Mouse (Mus musculus) MEL (cell line): ENCODE results near the gene Dcps. TPM values are rescaled to one million over a fixed set of nuclear protein-coding genes. Genes with fewer than 3 reads are reported as not detected.

Source experiments
- DNase-seq: peaks from one replicate; pipeline ENCODE4 v3.0.0; 2011; ENCODE audit warnings: low read depth, low spot score
- H3K27ac ChIP-seq: 2 replicates; pipeline ENCODE4 v1.5.1; 2012; ENCODE audit warnings: low read depth, mild to moderate bottlenecking, control low read depth, low read length, moderate library complexity; ENCODE audit not compliant: control insufficient read depth
- H3K27me3 ChIP-seq, 2 experiments: fragments of 150-350 bp in 1 of 2; sonication (generic) in 1 of 2; 2 replicates each; pipeline ENCODE4 v1.6.1; 2012; ENCODE audit warnings: low read length in 2 of 2, mild to moderate bottlenecking in 2 of 2, improper control_type of control experiment in 1 of 2, moderate library complexity in 1 of 2; ENCODE audit not compliant: insufficient read depth in 2 of 2, control insufficient read depth in 1 of 2
- H3K36me3 ChIP-seq, 2 experiments: 2 replicates each; pipeline ENCODE4 v1.6.1; 2012 to 2014; ENCODE audit warnings: low read length in 2 of 2, improper control_type of control experiment in 1 of 2, inconsistent platforms in 1 of 2, mild to moderate bottlenecking in 1 of 2; ENCODE audit not compliant: insufficient read depth in 2 of 2, control insufficient read depth in 1 of 2
- H3K4me1 ChIP-seq, 2 experiments: fragments of 150-350 bp in 1 of 2; sonication (generic) in 1 of 2; 2 replicates each; pipeline ENCODE4 v1.6.1; 2012; ENCODE audit warnings: low read length in 2 of 2, improper control_type of control experiment in 1 of 2, mild to moderate bottlenecking in 1 of 2; ENCODE audit not compliant: insufficient read depth in 2 of 2, control insufficient read depth in 1 of 2
- H3K4me3 ChIP-seq, 2 experiments: fragments of 150-350 bp in 1 of 2; sonication (generic) in 1 of 2; 2 replicates each; pipeline ENCODE4 v1.5.1; 2012; ENCODE audit warnings: low read depth in 2 of 2, low read length in 2 of 2, mild to moderate bottlenecking in 2 of 2, moderate library complexity in 2 of 2, control low read depth in 1 of 2, improper control_type of control experiment in 1 of 2; ENCODE audit not compliant: control insufficient read depth in 1 of 2, insufficient read depth in 1 of 2
- H3K79me2 ChIP-seq: 2 replicates; pipeline ENCODE4 v1.6.1; 2012; ENCODE audit warnings: mild to moderate bottlenecking, low read length, moderate library complexity; ENCODE audit not compliant: control insufficient read depth, poor library complexity, insufficient read depth
- H3K9ac ChIP-seq: 2 replicates; pipeline ENCODE4 v1.6.1; 2012; ENCODE audit warnings: low read depth, mild to moderate bottlenecking, control low read depth, low read length, moderate library complexity; ENCODE audit not compliant: control insufficient read depth, poor library complexity, severe bottlenecking
- H3K9me3 ChIP-seq: fragments of 150-350 bp; sonication (generic); replicated peaks from 2 replicates; pipeline ENCODE4 v1.6.1; 2012; ENCODE audit warnings: mild to moderate bottlenecking, low read length, improper control_type of control experiment, moderate library complexity; ENCODE audit not compliant: insufficient read depth
- CHD2 ChIP-seq: IDR thresholded peaks from 2 replicates; pipeline ENCODE4 v1.6.1; 2011; ENCODE audit warnings: low read length, improper control_type of control experiment
- CTCF ChIP-seq, 3 experiments: IDR thresholded peaks in 2 of 3; conservative IDR thresholded peaks in 1 of 3; 2 replicates each; pipeline ENCODE4 v1.5.1; 2011 to 2012; ENCODE audit warnings: low read length in 3 of 3, low read depth in 2 of 3, mild to moderate bottlenecking in 2 of 3, improper control_type of control experiment in 1 of 3, inconsistent platforms in 1 of 3, mixed read lengths in 1 of 3, moderate library complexity in 1 of 3; ENCODE audit not compliant: control insufficient read depth in 1 of 3, insufficient read depth in 1 of 3, poor library complexity in 1 of 3, severe bottlenecking in 1 of 3
- EP300 ChIP-seq, 2 experiments: IDR thresholded peaks; 2 replicates each; pipeline ENCODE4 v1.6.1; 2011; ENCODE audit warnings: improper control_type of control experiment in 2 of 2, low read length in 2 of 2, low read depth in 1 of 2, mild to moderate bottlenecking in 1 of 2
- GABPA ChIP-seq: IDR thresholded peaks from 2 replicates; pipeline ENCODE4 v1.6.1; 2012; ENCODE audit warnings: low read depth, mild to moderate bottlenecking, inconsistent platforms, low read length, improper control_type of control experiment, moderate library complexity
- GATA1 ChIP-seq: IDR thresholded peaks from 2 replicates; pipeline ENCODE4 v1.6.1; 2011; ENCODE audit warnings: low read depth, low read length, improper control_type of control experiment
- HCFC1 ChIP-seq: IDR thresholded peaks from 2 replicates; pipeline ENCODE4 v1.6.1; 2012; ENCODE audit warnings: low read depth, mild to moderate bottlenecking, inconsistent platforms, low read length, improper control_type of control experiment, moderate library complexity
- MAFK ChIP-seq: IDR thresholded peaks from 2 replicates; pipeline ENCODE4 v1.6.1; 2011; ENCODE audit warnings: low read depth, mild to moderate bottlenecking, low read length, improper control_type of control experiment, borderline replicate concordance
- MAZ ChIP-seq: IDR thresholded peaks from 2 replicates; pipeline ENCODE4 v1.6.1; 2012; ENCODE audit warnings: low read depth, mild to moderate bottlenecking, inconsistent platforms, low read length, improper control_type of control experiment
- MXI1 ChIP-seq: IDR thresholded peaks from 2 replicates; pipeline ENCODE4 v1.6.1; 2011; ENCODE audit warnings: mild to moderate bottlenecking, low read depth, low read length, improper control_type of control experiment
- MYC ChIP-seq: IDR thresholded peaks from 2 replicates; pipeline ENCODE4 v1.6.1; 2011; ENCODE audit warnings: low read depth, mild to moderate bottlenecking, low read length, improper control_type of control experiment, moderate library complexity
- POLR2A ChIP-seq, 2 experiments: IDR thresholded peaks; 2 replicates each; pipeline ENCODE4 v1.6.1; 2011 to 2012; ENCODE audit warnings: low read length in 2 of 2, mild to moderate bottlenecking in 2 of 2, control low read depth in 1 of 2, improper control_type of control experiment in 1 of 2, low read depth in 1 of 2, moderate library complexity in 1 of 2; ENCODE audit not compliant: control insufficient read depth in 1 of 2, insufficient read depth in 1 of 2, poor library complexity in 1 of 2
- POLR2AphosphoS5 ChIP-seq: IDR thresholded peaks from 2 replicates; pipeline ENCODE4 v1.6.1; 2012; ENCODE audit warnings: low read depth, borderline replicate concordance, mild to moderate bottlenecking, inconsistent platforms, low read length, moderate library complexity, mixed read lengths
- RCOR1 ChIP-seq: IDR thresholded peaks from 2 replicates; pipeline ENCODE4 v1.6.1; 2012; ENCODE audit warnings: low read depth, mild to moderate bottlenecking, inconsistent platforms, low read length, improper control_type of control experiment
- SIN3A ChIP-seq: IDR thresholded peaks from 2 replicates; pipeline ENCODE4 v1.6.1; 2012; ENCODE audit warnings: low read length, improper control_type of control experiment, inconsistent platforms
- TAL1 ChIP-seq: IDR thresholded peaks from 2 replicates; pipeline ENCODE4 v1.6.1; 2012; ENCODE audit warnings: mild to moderate bottlenecking, inconsistent platforms, low read length, moderate library complexity, mixed read lengths
- TBP ChIP-seq: IDR thresholded peaks from 2 replicates; pipeline ENCODE4 v1.8.0; 2011; ENCODE audit warnings: low read depth, low read length, improper control_type of control experiment
- TCF12 ChIP-seq: IDR thresholded peaks from 2 replicates; pipeline ENCODE4 v1.6.1; 2014; ENCODE audit warnings: low read depth, mild to moderate bottlenecking, inconsistent platforms, low read length, improper control_type of control experiment, moderate library complexity
- USF1 ChIP-seq: IDR thresholded peaks from 2 replicates; pipeline ENCODE4 v1.6.1; 2014; ENCODE audit warnings: low read depth, mild to moderate bottlenecking, inconsistent platforms, low read length, improper control_type of control experiment, moderate library complexity
- ZMIZ1 ChIP-seq: IDR thresholded peaks from 2 replicates; pipeline ENCODE4 v1.6.1; 2012; ENCODE audit warnings: low read depth, mild to moderate bottlenecking, inconsistent platforms, low read length, improper control_type of control experiment, moderate library complexity
- polyA plus RNA-seq, 2 experiments: library from polyadenylated mRNA; stranded (reverse) in 1 of 2; unstranded in 1 of 2; fragments of >175 nt in 1 of 2; fragments of >200 nt in 1 of 2; gene quantifications; 2 replicates each; pipeline versions ENCODE4 v1.2.1 to v1.2.4; 2012; ENCODE audit warnings: low replicate concordance in 2 of 2, low read depth in 1 of 2; ENCODE audit not compliant: insufficient read length in 2 of 2, insufficient read depth in 1 of 2, missing spikeins in 1 of 2
- total RNA-seq: library from RNA; depleted of rRNA; stranded (reverse); fragments of 300-350 nt; gene quantifications from 2 replicates; pipeline ENCODE4 v1.2.3, GENCODE M21; 2012

The Dcps gene
- total and polyA plus RNA-seq, 3 experiments = 54.3 to 115 TPM; not detected in 1

GRCm38 (mm10) chr9:35175251-35176123, at the start of gene Dcps (continued):
- TF ChIP-seq TAL1 = no peak
- TF ChIP-seq EP300 (IDR thresholded peaks at IDR 0.05; ENCODE audit: low read depth in 1 of 2, low read length in 2 of 2) = peak; percentile 32 to 35; a peak in 2 of 4 replicates
- peak; percentile 44; the same call in 1 of the 2 replicates for TF ChIP-seq RCOR1
- peak; percentile 88 for TF ChIP-seq MXI1
- TF ChIP-seq TBP = no peak
- TF ChIP-seq, all 39 proteins: peak for 20

GRCm38 (mm10) chr9:35223466-35223865, 47.6 kb upstream of the Dcps start:
- H3K27ac ChIP-seq = no peak overlapping the region
- TF ChIP-seq MAFK (no peak), TCF12 (no peak), POLR2A (IDR thresholded peaks at IDR 0.05; ENCODE audit: control insufficient read depth in 1 of 2, insufficient read depth in 1 of 2, low read depth in 1 of 2, low read length in 2 of 2, poor library complexity in 1 of 2) (no peak), EP300 (IDR thresholded peaks at IDR 0.05; ENCODE audit: low read depth in 1 of 2, low read length in 2 of 2) (no peak), RCOR1 (no peak), MYC (no peak), MXI1 (no peak), MAZ (no peak), SIN3A (no peak), ZMIZ1 (no peak), USF1 (no peak)
- no peak overlapping the region for H3K9ac ChIP-seq
- no peaks in the 10 kb centered on the region for H3K9me3 ChIP-seq
- no peaks in the 10 kb centered on the region for H3K4me1 ChIP-seq
- no peak for DNase-seq
- H3K27me3 ChIP-seq = no peaks in the 10 kb centered on the region
- peaks cover under 1 to 3% of the 10 kb centered on the region in 2 experiments; a peak in 2 of 4 replicates for H3K36me3 ChIP-seq
- no peaks in the 10 kb centered on the region for H3K79me2 ChIP-seq
- H3K4me3 ChIP-seq = no peak overlapping the region

DNA sequence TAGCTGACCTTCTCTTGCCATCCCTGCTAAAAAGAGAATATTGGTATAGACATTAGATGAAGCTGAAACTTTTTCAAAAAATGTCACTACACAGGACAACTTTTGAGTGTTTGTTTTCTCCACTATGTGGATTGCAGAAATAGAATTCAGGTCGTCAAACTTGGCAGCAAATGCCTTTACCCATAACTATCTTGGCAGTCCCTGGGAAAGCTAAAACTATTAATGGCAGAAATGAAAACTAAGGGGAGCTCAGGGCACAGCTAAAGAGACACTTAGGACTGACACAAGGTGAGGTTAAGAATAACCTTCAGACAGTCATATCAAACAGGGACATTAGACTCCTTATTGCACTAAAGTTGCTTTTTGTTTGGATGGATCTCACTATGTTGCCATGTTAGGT, 42.1 kb upstream of the Dcps start:
- TF ChIP-seq HCFC1 (no peak), GABPA (no peak), CHD2 (no peak), GATA1 (no peak), POLR2AphosphoS5 (no peak), CTCF (IDR thresholded peaks at IDR 0.05 in 2 of 3, conservative IDR thresholded peaks at IDR 0.05 in 1 of 3; ENCODE audit: control insufficient read depth in 1 of 3, insufficient read depth in 1 of 3, low read depth in 2 of 3, low read length in 3 of 3, poor library complexity in 1 of 3, severe bottlenecking in 1 of 3) (no peak)
- Histone ChIP-seq H3K27me3 (no peaks in the 10 kb centered on the region), H3K27ac (no peak overlapping the region), H3K4me1 (no peaks in the 10 kb centered on the region), H3K9me3 (no peaks in the 10 kb centered on the region), H3K36me3 (peaks cover 0 to 4% of the 10 kb centered on the region in 2 experiments; a peak in 2 of 4 replicates), H3K79me2 (no peaks in the 10 kb centered on the region), H3K9ac (no peak overlapping the region), H3K4me3 (no peak overlapping the region)
- no peak for DNase-seq
